Mouse (Mus musculus) right cerebral cortex, postnatal 14 days (tissue): ENCODE results near the gene Vash2.

ENCODE experiments used
- DNase-seq: peaks from one replicate; pipeline ENCODE4 v3.0.0; 2022

Gene Vash2

DNA sequence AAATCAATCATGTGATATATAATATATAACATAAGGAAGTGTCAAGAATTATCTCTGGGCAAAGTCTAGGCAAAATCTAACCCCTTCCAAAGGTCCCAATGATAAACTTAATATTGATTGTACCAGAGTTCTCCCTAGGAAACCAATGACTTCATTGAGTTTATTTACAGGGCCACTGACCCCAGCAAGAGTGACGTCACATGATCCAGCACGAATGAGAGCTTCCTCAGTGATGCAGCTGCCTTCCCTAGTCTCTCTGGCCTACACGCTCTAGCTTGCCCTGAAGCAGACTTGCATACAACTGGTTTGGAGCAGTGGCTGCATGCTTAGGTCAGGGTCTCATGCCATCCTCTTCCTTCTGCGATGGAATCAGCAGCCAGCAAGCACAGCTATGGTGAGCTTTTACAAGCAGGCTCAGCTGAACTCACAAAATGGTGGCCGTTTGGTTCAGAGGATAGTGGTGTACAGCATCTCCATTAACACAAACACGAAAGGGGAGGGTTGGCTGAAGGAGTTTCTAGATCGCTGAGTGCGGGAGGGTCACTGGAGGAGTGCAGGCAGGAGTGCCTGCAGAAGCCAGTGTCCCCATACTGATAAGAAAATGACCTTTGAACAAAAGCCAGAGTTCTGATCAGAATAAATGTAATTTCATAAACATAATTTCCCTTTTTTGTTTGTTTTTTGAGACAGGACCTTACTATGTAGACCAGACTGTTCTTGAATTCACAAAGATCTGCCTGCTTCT lies 59.2 kb downstream of the Vash2 start:
- no peak for DNase-seq

DNA sequence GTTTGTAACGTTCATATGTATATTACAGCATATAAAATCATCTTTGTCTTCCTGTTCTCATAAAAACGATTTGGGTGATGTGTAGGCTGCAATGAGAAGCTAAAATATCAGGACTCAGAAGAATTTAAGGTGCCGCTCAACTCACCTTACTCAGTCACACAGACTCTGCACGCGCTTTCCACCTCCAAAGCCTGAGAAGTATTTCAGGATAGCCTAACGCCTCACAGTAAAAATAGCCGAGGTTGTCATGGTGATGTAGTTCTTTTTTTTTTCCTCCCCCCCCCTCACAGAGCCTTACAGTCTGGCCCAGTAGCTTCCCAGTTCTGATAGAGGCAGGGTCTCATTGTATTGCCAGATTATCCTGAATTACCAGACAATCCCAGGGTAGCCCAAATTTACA lies 60.2 kb downstream of the Vash2 start:
- peak; percentile 39 for DNase-seq

- DNase-seq, result no peak
Observed at GRCm38 (mm10) chr1:190912623-190913022, 66.5 kb downstream of the Vash2 start.

GRCm38 (mm10) chr1:190911415-190912123 lies 67.5 kb downstream of the Vash2 start, which contains the start of gene Rps6kc1:
Gene Rps6kc1 (minus strand): TSS chr1:190911770.
- DNase-seq, result peak; percentile 88

DNA sequence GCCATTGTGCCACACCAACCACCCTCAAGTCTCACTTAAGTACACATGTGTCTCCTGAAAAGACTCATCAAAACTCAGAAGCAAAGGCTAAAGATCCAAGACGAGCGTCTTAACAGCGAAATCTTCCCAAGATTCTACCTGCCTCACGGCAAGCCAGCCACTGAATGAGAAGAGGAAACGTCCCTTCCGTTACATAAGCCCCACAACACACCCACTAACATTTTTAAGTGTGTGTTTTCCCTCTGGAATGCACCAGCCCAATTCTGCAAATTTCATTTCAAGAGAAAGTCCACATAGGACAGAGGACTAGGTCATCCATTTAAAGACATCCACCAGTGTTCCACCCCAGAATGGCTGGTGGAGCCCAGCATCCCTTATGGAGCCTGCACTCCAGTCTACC lies 68.3 kb downstream of the Vash2 start:
- DNase-seq, result no peak

DNA sequence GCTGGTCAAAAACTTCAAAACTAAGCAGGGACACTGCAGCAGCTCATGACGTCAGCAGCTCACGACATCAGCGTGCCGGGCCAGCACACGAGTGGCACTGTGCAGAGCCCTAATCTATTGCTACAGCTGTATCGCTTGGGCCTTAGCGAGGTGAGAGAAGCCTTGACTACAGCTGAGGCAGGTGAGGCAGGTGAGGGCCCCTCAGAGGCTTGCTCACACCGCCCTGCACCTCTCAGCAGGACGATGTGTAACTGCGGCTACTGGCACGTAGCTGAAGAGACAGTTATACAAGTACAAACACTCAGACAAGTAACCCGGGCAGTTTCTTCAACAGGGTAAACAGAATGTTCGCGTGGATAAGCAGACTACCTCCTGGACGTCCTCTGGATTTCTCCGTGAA lies 74.4 kb downstream of the Vash2 start:
- no peak for DNase-seq

GRCm38 (mm10) chr1:190904136-190904535 lies 75.0 kb downstream of the Vash2 start:
- DNase-seq, result no peak

- no peak for DNase-seq
Observed at GRCm38 (mm10) chr1:190901082-190901481, 78.0 kb downstream of the Vash2 start.

DNA sequence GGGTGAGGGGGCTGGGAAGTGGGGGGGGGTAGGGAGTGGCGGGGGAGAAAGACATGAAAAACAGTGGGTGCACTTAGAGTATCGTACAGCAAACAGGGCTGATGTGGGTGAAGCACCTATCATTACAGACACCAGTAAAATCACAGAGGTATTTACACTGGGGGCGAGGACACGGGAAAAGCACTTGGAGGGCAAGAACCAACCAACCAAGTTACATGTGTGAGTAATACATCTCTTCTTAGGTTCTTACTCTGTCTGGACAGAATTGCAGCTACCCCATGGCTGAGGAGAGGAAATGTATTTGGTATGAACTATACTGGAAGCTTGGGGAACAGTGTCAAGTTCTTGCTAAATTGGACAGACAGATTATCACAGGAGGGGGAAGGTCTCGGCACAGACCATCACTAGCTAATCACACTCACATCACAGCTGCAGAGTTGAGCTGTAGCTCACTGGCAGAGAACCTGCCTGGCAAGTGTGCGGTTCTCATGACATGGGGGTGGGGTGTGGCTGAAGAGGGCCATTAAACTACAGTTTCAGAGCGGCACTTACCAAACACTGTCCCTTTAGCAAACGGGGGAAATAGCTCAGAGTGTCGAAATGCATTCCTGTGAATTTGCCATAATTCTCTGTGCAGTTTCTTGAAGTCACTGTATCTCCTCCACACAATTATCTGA lies 80.1 kb downstream of the Vash2 start:
- DNase-seq, result no peak

DNA sequence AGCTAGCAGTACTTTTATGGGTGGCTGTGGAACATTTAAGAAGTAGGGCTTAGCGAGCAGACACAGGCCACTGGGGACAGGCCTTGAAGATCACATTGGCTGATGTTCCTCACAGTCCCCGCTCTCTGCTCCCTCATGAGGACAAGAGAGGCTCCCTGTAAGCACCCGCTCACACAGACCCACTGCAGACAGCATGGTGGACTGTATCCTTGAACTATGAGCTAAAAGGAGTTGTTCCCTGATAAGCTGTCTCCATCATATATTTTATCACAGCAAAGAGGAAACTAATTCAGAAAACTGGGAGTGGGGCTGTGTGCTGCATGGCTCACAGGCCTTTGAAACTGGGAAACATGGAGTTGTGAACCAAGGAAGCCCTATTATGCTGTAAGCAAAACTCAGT lies 80.9 kb downstream of the Vash2 start:
- no peak for DNase-seq
